Mouse (Mus musculus): Measurements from ENCODE around the gene Pgbd1. TPM values are rescaled to one million over a fixed set of nuclear protein-coding genes. Genes with fewer than 3 reads are reported as not detected.
A peak's percentile ranks its signal among the peaks of the same experiment; 100 is the strongest.

The Pgbd1 gene
- total and polyA plus RNA-seq, 3 experiments, result 0.25 to 0.35 TPM; not detected in 1

DNA sequence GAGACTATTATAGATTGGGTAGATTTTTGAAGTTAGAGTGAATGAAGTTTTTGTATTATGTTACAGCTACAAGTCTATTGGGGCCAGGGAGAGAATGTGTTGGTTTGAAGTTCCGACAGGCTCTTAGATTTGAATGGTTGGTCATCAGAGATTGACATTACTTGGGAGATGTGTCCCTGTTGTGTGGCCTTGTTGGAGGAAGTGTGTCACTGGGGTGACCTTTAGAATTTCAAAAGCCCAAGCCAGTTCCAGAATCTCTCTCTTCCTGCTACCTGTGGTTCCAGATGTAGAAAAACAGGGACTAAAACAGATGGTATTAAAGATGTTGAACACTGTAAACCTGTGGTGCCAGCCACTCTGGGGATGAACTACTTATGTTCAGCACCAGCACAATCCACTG, 13.2 kb downstream of the Pgbd1 start:
- H3K27ac ChIP-seq (ENCODE audit: control insufficient read depth, low read depth, low read length), result no peak overlapping the region
- no peaks in the 10 kb centered on the region; a peak in 1 of 4 replicates for H3K27me3 ChIP-seq (ENCODE audit: control insufficient read depth in 1 of 2, insufficient read depth in 2 of 2, low read length in 2 of 2)
- H3K4me1 ChIP-seq (ENCODE audit: control insufficient read depth in 1 of 2, insufficient read depth in 2 of 2, low read length in 2 of 2), result no peaks in the 10 kb centered on the region; a peak in 1 of 4 replicates
- no peak overlapping the region for H3K4me3 ChIP-seq (ENCODE audit: control insufficient read depth in 1 of 2, insufficient read depth in 1 of 2, low read depth in 2 of 2, low read length in 2 of 2)
- DNase-seq (ENCODE audit: low read depth, low spot score), result no peak
- TF ChIP-seq CHD1 (IDR thresholded peaks at IDR 0.05; ENCODE audit: low read depth, low read length) (no peak), SIN3A (IDR thresholded peaks at IDR 0.05; ENCODE audit: low read length) (no peak), ZC3H11A (IDR thresholded peaks at IDR 0.05; ENCODE audit: low read depth, low read length) (no peak), HCFC1 (IDR thresholded peaks at IDR 0.05; ENCODE audit: low read depth, low read length) (no peak), UBTF (IDR thresholded peaks at IDR 0.05; ENCODE audit: borderline replicate concordance, insufficient read depth, low read depth, low read length) (no peak), MXI1 (IDR thresholded peaks at IDR 0.05; ENCODE audit: low read depth, low read length) (no peak), TAL1 (IDR thresholded peaks at IDR 0.05; ENCODE audit: low read length) (no peak), NELFE (IDR thresholded peaks at IDR 0.05; ENCODE audit: low read depth, low read length) (no peak), ZMIZ1 (IDR thresholded peaks at IDR 0.05; ENCODE audit: low read depth, low read length) (no peak), MAFK (IDR thresholded peaks at IDR 0.05; ENCODE audit: borderline replicate concordance, low read depth, low read length) (no peak), CHD2 (IDR thresholded peaks at IDR 0.05; ENCODE audit: low read length) (no peak), ZNF384 (IDR thresholded peaks at IDR 0.05; ENCODE audit: low read depth, low read length) (no peak)
- no peak overlapping the region for H3K9ac ChIP-seq (ENCODE audit: control insufficient read depth, low read depth, low read length, poor library complexity, severe bottlenecking)
- no peaks in the 10 kb centered on the region for H3K9me3 ChIP-seq (replicated peaks; ENCODE audit: insufficient read depth, low read length)
- no peaks in the 10 kb centered on the region for H3K79me2 ChIP-seq (ENCODE audit: control insufficient read depth, insufficient read depth, low read length, poor library complexity)
- no peaks in the 10 kb centered on the region for H3K36me3 ChIP-seq (ENCODE audit: control insufficient read depth in 1 of 2, insufficient read depth in 2 of 2, low read length in 2 of 2)

DNA sequence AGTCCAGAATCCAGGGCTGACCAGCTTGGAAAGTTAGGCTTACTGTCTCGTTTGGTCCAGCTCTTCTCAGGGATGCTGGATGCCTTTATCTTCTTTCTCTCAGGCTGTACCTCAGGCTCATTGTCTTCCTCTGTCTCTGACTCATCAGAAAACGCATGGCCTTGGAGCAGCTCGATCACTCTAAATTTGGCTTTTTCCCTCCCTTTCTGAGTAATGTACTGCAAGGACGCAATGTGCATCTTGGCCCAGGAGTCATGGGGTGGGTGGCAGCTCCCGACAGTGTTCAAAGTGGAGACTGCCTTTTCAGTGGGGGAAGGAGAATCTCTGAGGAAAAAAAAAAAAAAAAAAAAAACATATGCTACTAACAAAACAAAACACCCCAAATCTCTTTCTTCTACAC, 17.6 kb downstream of the Pgbd1 start:
- Histone ChIP-seq H3K4me1 (ENCODE audit: control insufficient read depth in 1 of 2, insufficient read depth in 2 of 2, low read length in 2 of 2) (peaks cover 0 to 2% of the 10 kb centered on the region in 2 experiments; a peak in 2 of 4 replicates), H3K9ac (ENCODE audit: control insufficient read depth, low read depth, low read length, poor library complexity, severe bottlenecking) (no peak overlapping the region)

DNA sequence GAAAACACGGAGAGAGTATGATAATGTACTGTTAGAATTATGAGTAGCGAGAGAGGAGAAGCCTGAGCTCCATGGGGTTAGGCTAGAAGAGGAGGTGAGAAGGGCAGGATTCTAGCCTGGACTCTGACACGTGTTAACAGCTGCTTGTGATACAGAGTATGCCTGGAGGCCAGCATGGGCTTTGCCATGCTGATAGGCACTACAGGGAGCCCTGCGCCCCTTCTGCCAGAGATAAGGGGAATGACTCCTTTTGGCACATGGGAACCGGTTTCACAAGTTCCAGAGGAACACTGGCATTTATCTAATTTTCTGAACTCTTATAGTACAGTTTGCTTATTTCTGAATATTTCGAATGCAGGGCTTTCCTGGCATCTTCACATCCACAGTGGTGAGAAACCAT, 22.0 kb downstream of the Pgbd1 start:
- H3K27ac ChIP-seq (ENCODE audit: control insufficient read depth, low read depth, low read length), result no peak overlapping the region
- peaks cover 2 to 3% of the 10 kb centered on the region in 2 experiments; a peak in 3 of 4 replicates for H3K4me1 ChIP-seq (ENCODE audit: control insufficient read depth in 1 of 2, insufficient read depth in 2 of 2, low read length in 2 of 2)
- no peak for TF ChIP-seq CHD1 (IDR thresholded peaks at IDR 0.05; ENCODE audit: low read depth, low read length)
- TF ChIP-seq ZMIZ1 (IDR thresholded peaks at IDR 0.05; ENCODE audit: low read depth, low read length), result no peak
- peak; percentile 59 for TF ChIP-seq GATA1 (IDR thresholded peaks at IDR 0.05; ENCODE audit: low read depth, low read length)
- TF ChIP-seq MXI1 (IDR thresholded peaks at IDR 0.05; ENCODE audit: low read depth, low read length), result 0 out of 2 replicates have a peak, but pooled peaks have one; percentile 31
- TF ChIP-seq EP300 (IDR thresholded peaks at IDR 0.05; ENCODE audit: low read depth in 1 of 2, low read length in 2 of 2), result 0 out of 4 replicates have a peak, but pooled peaks of 1 of the 2 experiments have one; percentile 40
- TF ChIP-seq ZC3H11A (IDR thresholded peaks at IDR 0.05; ENCODE audit: low read depth, low read length), result no peak
- peak; percentile 53 for TF ChIP-seq MAX (IDR thresholded peaks at IDR 0.05; ENCODE audit: low read length)
- TF ChIP-seq POLR2AphosphoS2 (IDR thresholded peaks at IDR 0.05; ENCODE audit: low read length), result no peak
- peak; percentile 54 for TF ChIP-seq MYC (IDR thresholded peaks at IDR 0.05; ENCODE audit: low read depth, low read length)
- TF ChIP-seq TAL1 (IDR thresholded peaks at IDR 0.05; ENCODE audit: low read length), result peak; percentile 51
- no peak for TF ChIP-seq E2F4 (IDR thresholded peaks at IDR 0.05; ENCODE audit: borderline replicate concordance, low read depth, low read length)
- TF ChIP-seq ZNF384 (IDR thresholded peaks at IDR 0.05; ENCODE audit: low read depth, low read length), result no peak
- H3K4me3 ChIP-seq (ENCODE audit: control insufficient read depth in 1 of 2, insufficient read depth in 1 of 2, low read depth in 2 of 2, low read length in 2 of 2), result no peak overlapping the region
- peak; percentile 42 for DNase-seq (ENCODE audit: low read depth, low spot score)
- no peaks in the 10 kb centered on the region for H3K9me3 ChIP-seq (replicated peaks; ENCODE audit: insufficient read depth, low read length)
- H3K79me2 ChIP-seq (ENCODE audit: control insufficient read depth, insufficient read depth, low read length, poor library complexity), result no peaks in the 10 kb centered on the region
- peaks cover 0 to 5% of the 10 kb centered on the region in 2 experiments; a peak in 2 of 4 replicates for H3K36me3 ChIP-seq (ENCODE audit: control insufficient read depth in 1 of 2, insufficient read depth in 2 of 2, low read length in 2 of 2)
- H3K9ac ChIP-seq (ENCODE audit: control insufficient read depth, low read depth, low read length, poor library complexity, severe bottlenecking), result no peak overlapping the region
- no peaks in the 10 kb centered on the region for H3K27me3 ChIP-seq (ENCODE audit: control insufficient read depth in 1 of 2, insufficient read depth in 2 of 2, low read length in 2 of 2)

More for the DNA sequence above, 17.6 kb downstream of the Pgbd1 start:
- no peak for DNase-seq (ENCODE audit: low read depth, low spot score)
- Histone ChIP-seq H3K27me3 (ENCODE audit: control insufficient read depth in 1 of 2, insufficient read depth in 2 of 2, low read length in 2 of 2) (no peaks in the 10 kb centered on the region), H3K27ac (ENCODE audit: control insufficient read depth, low read depth, low read length) (no peak overlapping the region), H3K9me3 (replicated peaks; ENCODE audit: insufficient read depth, low read length) (no peaks in the 10 kb centered on the region), H3K4me3 (ENCODE audit: control insufficient read depth in 1 of 2, insufficient read depth in 1 of 2, low read depth in 2 of 2, low read length in 2 of 2) (no peak overlapping the region), H3K79me2 (ENCODE audit: control insufficient read depth, insufficient read depth, low read length, poor library complexity) (no peaks in the 10 kb centered on the region), H3K36me3 (ENCODE audit: control insufficient read depth in 1 of 2, insufficient read depth in 2 of 2, low read length in 2 of 2) (no peaks in the 10 kb centered on the region)
- TF ChIP-seq ZC3H11A (IDR thresholded peaks at IDR 0.05; ENCODE audit: low read depth, low read length), result no peak
- TF ChIP-seq EP300 (IDR thresholded peaks at IDR 0.05; ENCODE audit: low read depth in 1 of 2, low read length in 2 of 2), result no peak
- no peak for TF ChIP-seq NELFE (IDR thresholded peaks at IDR 0.05; ENCODE audit: low read depth, low read length)
- TF ChIP-seq HCFC1 (IDR thresholded peaks at IDR 0.05; ENCODE audit: low read depth, low read length), result no peak
- no peak for TF ChIP-seq POLR2AphosphoS2 (IDR thresholded peaks at IDR 0.05; ENCODE audit: low read length)
- TF ChIP-seq POLR2A (IDR thresholded peaks at IDR 0.05; ENCODE audit: control insufficient read depth in 1 of 2, insufficient read depth in 1 of 2, low read depth in 1 of 2, low read length in 2 of 2, poor library complexity in 1 of 2), result no peak
- no peak for TF ChIP-seq GABPA (IDR thresholded peaks at IDR 0.05; ENCODE audit: low read depth, low read length)
